42 mouse cellular contexts compared by ENCODE assay signal in genomic region chr8:117125854-117126253, GRCm38 (mm10). TPM values are rescaled to one million over a fixed set of nuclear protein-coding genes. Genes with fewer than 3 reads are reported as not detected.
"Had no signal": no experiment of that assay in that cellular context is flagged by ENCODE, and none has a peak within 500 bp of the region (broad histone marks: within the 10 kb centered on the region; RNA-seq: fewer than 3 reads in every experiment).

No protein-coding gene starts in this region.

- H3K27ac ChIP-seq: limb, embryonic 10.5 days; limb, embryonic 12.5 days; limb, embryonic 13.5 days; limb, embryonic 15.5 days; liver, embryonic 12.5 days; liver, embryonic 13.5 days; liver, embryonic 14.5 days; liver, embryonic 15.5 days; lung, embryonic 15.5 days; macrophage; midbrain, embryonic 10.5 days; midbrain, embryonic 12.5 days; midbrain, embryonic 13.5 days; midbrain, embryonic 15.5 days; neural tube, embryonic 12.5 days had no signal

- H3K27me3 ChIP-seq: limb, embryonic 12.5 days; limb, embryonic 13.5 days; limb, embryonic 15.5 days; liver, embryonic 12.5 days; liver, embryonic 13.5 days; liver, embryonic 15.5 days; lung, embryonic 15.5 days; midbrain, embryonic 12.5 days; midbrain, embryonic 13.5 days; midbrain, embryonic 15.5 days; neural tube, embryonic 12.5 days had no signal

- ATAC-seq: liver, embryonic 12.5 days; liver, postnatal 0 days; lung, postnatal 0 days; midbrain, embryonic 13.5 days; midbrain, embryonic 15.5 days; midbrain, embryonic 16.5 days had no signal

- H3K9me3 ChIP-seq: limb, embryonic 10.5 days; limb, embryonic 12.5 days; limb, embryonic 13.5 days; limb, embryonic 15.5 days; liver, embryonic 12.5 days; liver, embryonic 13.5 days; liver, embryonic 15.5 days; lung, embryonic 15.5 days; megakaryocyte, embryonic 14.5 days; midbrain, embryonic 10.5 days; midbrain, embryonic 12.5 days; midbrain, embryonic 13.5 days; midbrain, embryonic 15.5 days; neural tube, embryonic 12.5 days had no signal

- H3K4me1 ChIP-seq: limb, embryonic 12.5 days; liver, embryonic 12.5 days; lung, embryonic 15.5 days; midbrain, embryonic 10.5 days; midbrain, embryonic 12.5 days; midbrain, embryonic 13.5 days; midbrain, embryonic 15.5 days; neural tube, embryonic 12.5 days had no signal

- H3K36me3 ChIP-seq: limb, embryonic 10.5 days; limb, embryonic 12.5 days; limb, embryonic 13.5 days; limb, embryonic 15.5 days; liver, embryonic 12.5 days; liver, embryonic 13.5 days; lung, embryonic 15.5 days; midbrain, embryonic 10.5 days; midbrain, embryonic 12.5 days; midbrain, embryonic 13.5 days; midbrain, embryonic 15.5 days; neural tube, embryonic 12.5 days had no signal

- H3K4me3 ChIP-seq: limb, embryonic 10.5 days; limb, embryonic 12.5 days; limb, embryonic 13.5 days; limb, embryonic 15.5 days; liver, embryonic 12.5 days; liver, embryonic 13.5 days; liver, embryonic 15.5 days; lung, embryonic 15.5 days; megakaryocyte, embryonic 14.5 days; midbrain, embryonic 10.5 days; midbrain, embryonic 12.5 days; midbrain, embryonic 13.5 days; midbrain, embryonic 15.5 days; myocyte; neural tube, embryonic 12.5 days had no signal

- H3K9ac ChIP-seq: limb, embryonic 12.5 days; limb, embryonic 13.5 days; limb, embryonic 15.5 days; liver, embryonic 12.5 days; liver, embryonic 13.5 days; liver, embryonic 14.5 days; liver, embryonic 15.5 days; liver, postnatal 0 days; lung, embryonic 14.5 days; lung, embryonic 15.5 days; midbrain, embryonic 12.5 days; midbrain, embryonic 13.5 days; midbrain, embryonic 15.5 days; neural tube, embryonic 12.5 days had no signal

- DNase-seq: left cerebral cortex, postnatal 4 days; liver; liver, embryonic 13.5 days; liver, postnatal 0 days; lung, adult 18-20 months; lung, adult 2 months; lung, postnatal 14 days; lung, postnatal 36 days; lung, postnatal 4 days; midbrain, embryonic 14.5 days had no signal

- H3K4me2 ChIP-seq: limb, embryonic 12.5 days; limb, embryonic 13.5 days; limb, embryonic 15.5 days; liver, embryonic 11.5 days; liver, embryonic 12.5 days; liver, embryonic 13.5 days; liver, embryonic 15.5 days; lung, embryonic 14.5 days; lung, embryonic 15.5 days; midbrain, embryonic 11.5 days; midbrain, embryonic 12.5 days; midbrain, embryonic 13.5 days; midbrain, embryonic 15.5 days; neural tube, embryonic 12.5 days had no signal

RNA-seq across cellular contexts. Expression of gene Bco1, which starts 30.2 kb away (rescaled TPM):
- total RNA-seq: left cerebral cortex, postnatal 10 days; left cerebral cortex, postnatal 14 days; left cerebral cortex, postnatal 25 days; left cerebral cortex, postnatal 36 days; megakaryocyte, adult 5-6 weeks had no signal
- polyA plus RNA-seq: limb, embryonic 10.5 days; limb, embryonic 11.5 days; lung, postnatal 0 days; macrophage; midbrain, embryonic 14.5 days had no signal

RNA-seq across cellular contexts. Expression of gene Pkd1l2, which starts 43.6 kb away (rescaled TPM):
- total RNA-seq: left cerebral cortex, postnatal 10 days; left cerebral cortex, postnatal 14 days; left cerebral cortex, postnatal 4 days; liver, adult 2 months; megakaryocyte-erythroid progenitor cell, adult 5-6 weeks had no signal
- polyA plus RNA-seq: limb, embryonic 10.5 days; limb, embryonic 11.5 days; limb, embryonic 12.5 days; limb, embryonic 13.5 days; liver, adult 2 months; liver, embryonic 14.5 days; liver, embryonic 15.5 days; liver, embryonic 16.5 days; lung, embryonic 14.5 days; lung, embryonic 15.5 days; lung, embryonic 16.5 days; lung, postnatal 0 days; midbrain, embryonic 11.5 days; midbrain, embryonic 12.5 days; midbrain, embryonic 13.5 days; midbrain, embryonic 15.5 days; midbrain, embryonic 16.5 days; neural tube, embryonic 11.5 days had no signal
